Mouse (Mus musculus) embryonic facial prominence, embryonic 14.5 days (tissue): ENCODE results near the gene Gm21119. TPM values are rescaled to one million over a fixed set of nuclear protein-coding genes. Genes with fewer than 3 reads are reported as not detected.
A peak's percentile ranks its signal among the peaks of the same experiment; 100 is the strongest.
"Not testable (repeated sequence)": the region's sequence is repeated elsewhere in the genome, so short reads cannot be mapped to it uniquely, and the experiment has no call there.

Source experiments
- ATAC-seq: fragments of 200-750 bp; cut with Nextera tagmentation; 2 replicates; pipeline ENCODE4 v1.8.0; 2017; ENCODE audit warnings: low read depth, moderate number of reproducible peaks, moderate TSS enrichment
- DNase-seq: peaks from one replicate; pipeline ENCODE4 v3.0.0-alpha.2; 2015; ENCODE audit warnings: low spot score
- H3K27ac ChIP-seq: fragments of 300-500 bp; sonication (generic); replicated peaks from 2 replicates; pipeline ENCODE4 v1.5.1; 2014; ENCODE audit warnings: low read depth, mild to moderate bottlenecking, low read length, moderate library complexity
- H3K27me3 ChIP-seq: fragments of 300-500 bp; sonication (generic); replicated peaks from 2 replicates; pipeline ENCODE4 v1.6.1; 2014; ENCODE audit warnings: low read length; ENCODE audit not compliant: control insufficient read depth, insufficient read depth
- H3K36me3 ChIP-seq: fragments of 300-500 bp; sonication (generic); 2 replicates; pipeline ENCODE4 v1.6.1; 2014; ENCODE audit warnings: low read length, mixed read lengths; ENCODE audit not compliant: control insufficient read depth, insufficient read depth
- H3K4me1 ChIP-seq: fragments of 300-500 bp; sonication (generic); 2 replicates; pipeline ENCODE4 v1.6.1; 2014; ENCODE audit warnings: antibody characterized with exemption, low read length; ENCODE audit not compliant: control insufficient read depth, insufficient read depth
- H3K4me2 ChIP-seq: fragments of 300-500 bp; sonication (generic); 2 replicates; pipeline ENCODE4 v1.6.1; 2014; ENCODE audit warnings: low read depth, mild to moderate bottlenecking, low read length, moderate library complexity, mixed read lengths
- H3K4me3 ChIP-seq: fragments of 300-500 bp; sonication (generic); 2 replicates; pipeline ENCODE4 v1.5.1; 2014; ENCODE audit warnings: low read depth, mild to moderate bottlenecking, low read length
- H3K9ac ChIP-seq: fragments of 300-500 bp; sonication (generic); 2 replicates; pipeline ENCODE4 v1.6.1; 2014; ENCODE audit warnings: low read depth, mild to moderate bottlenecking, low read length, moderate library complexity, mixed read lengths
- H3K9me3 ChIP-seq: fragments of 300-500 bp; sonication (generic); 2 replicates; pipeline ENCODE4 v1.6.1; 2016; ENCODE audit warnings: low read length; ENCODE audit not compliant: control insufficient read depth
- WGBS: fragments of 180-500 bp; shearing (Covaris S2); extraction: QIAGEN DNeasy Blood & Tissue Kit; methylation state at CpG from one replicate; pipeline ENCODE4 v1.1.7; 2014; 5-methylcytosine and 5-hydroxymethylcytosine counted together
- polyA plus RNA-seq: library from polyadenylated mRNA; unstranded; fragments of >200 nt; fragmentation: Nextera tagmentation; extraction: Ambion mirVana; gene quantifications from 2 replicates; pipeline ENCODE4 v1.2.1, GENCODE M21; 2014

Gene Gm21119
- polyA plus RNA-seq, result not detected in 2 replicates

DNA sequence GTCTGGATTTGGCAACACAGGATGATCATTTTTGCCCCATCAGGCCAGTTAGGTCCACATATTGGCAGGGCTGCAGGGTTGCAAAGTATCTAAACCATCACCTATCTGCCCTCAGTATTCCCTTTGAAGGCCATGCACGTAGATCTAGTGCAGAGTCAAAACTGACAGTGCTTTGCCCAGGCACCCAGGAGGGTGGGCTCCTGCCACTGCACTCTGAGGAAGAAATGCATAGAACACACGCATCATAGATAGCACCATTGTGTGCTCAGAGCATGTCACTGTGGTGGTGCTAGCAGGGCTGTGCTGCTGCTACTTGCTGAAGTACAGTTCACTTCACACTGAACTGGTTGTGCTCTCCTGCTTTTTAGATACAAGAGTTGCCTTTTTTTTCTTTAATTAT is at the start of gene Gm21119:
Gene Gm21119, plus strand, starts transcription at position 301 of the 400 bp plus-strand sequence.
- H3K4me1 ChIP-seq, H3K4me2 ChIP-seq, H3K27me3 ChIP-seq, H3K36me3 ChIP-seq, H3K9ac ChIP-seq, H3K27ac ChIP-seq, ATAC-seq, H3K9me3 ChIP-seq, H3K4me3 ChIP-seq, DNase-seq: not testable (repeated sequence)
- no CpG with 5 or more reads among the region's 2 CpGs for WGBS

DNA sequence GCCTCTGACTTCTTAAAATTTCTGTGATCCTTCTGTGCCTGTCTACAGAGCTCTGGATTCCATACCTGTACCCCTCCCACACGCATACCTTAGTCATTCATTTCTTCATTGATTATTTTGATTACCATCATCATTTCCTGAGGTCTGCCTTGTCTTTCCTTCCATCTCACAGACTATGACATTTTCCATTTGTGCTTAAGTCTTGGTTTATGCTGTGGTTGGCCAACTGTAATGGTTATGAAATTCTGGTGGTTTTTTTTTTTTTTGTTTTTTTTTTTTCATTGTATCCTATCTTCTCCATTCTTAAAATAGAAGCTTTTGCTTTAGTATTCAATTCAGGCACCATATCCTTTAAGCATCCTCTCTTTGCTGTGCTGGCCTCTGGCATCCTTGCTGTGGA is 48.0 kb upstream of the Gm21119 start:
- H3K4me1 ChIP-seq, H3K9ac ChIP-seq, H3K9me3 ChIP-seq, DNase-seq, H3K4me2 ChIP-seq, ATAC-seq, H3K36me3 ChIP-seq, H3K4me3 ChIP-seq, H3K27ac ChIP-seq, H3K27me3 ChIP-seq: not testable (repeated sequence)
- no CpG with 5 or more reads among the region's 1 CpGs for WGBS

DNA sequence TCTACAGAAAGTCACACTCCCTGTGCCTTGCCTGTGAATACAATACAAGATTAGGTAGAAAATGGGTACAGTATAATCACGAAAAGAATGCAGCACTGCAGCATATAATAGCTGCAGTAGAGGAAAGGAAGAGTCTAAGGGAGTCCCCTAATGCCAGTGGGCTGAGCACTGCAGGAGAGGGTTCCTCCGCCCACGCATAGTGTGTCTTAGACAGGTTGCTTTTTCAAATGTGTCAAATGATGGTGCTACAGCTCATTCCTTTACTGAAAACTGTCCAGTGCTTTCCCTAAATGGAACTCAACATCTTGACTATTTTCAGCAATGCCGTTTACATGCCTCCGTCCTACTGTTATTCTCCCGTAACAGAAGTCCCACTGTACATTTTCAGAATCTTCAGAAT is 33.6 kb upstream of the Gm21119 start:
- H3K9ac ChIP-seq, H3K9me3 ChIP-seq, H3K27ac ChIP-seq, H3K36me3 ChIP-seq, H3K27me3 ChIP-seq, H3K4me2 ChIP-seq, DNase-seq, H3K4me1 ChIP-seq, H3K4me3 ChIP-seq, ATAC-seq: not testable (repeated sequence)
- WGBS, result 83% methylated on average over 3 of the region's 6 CpGs

DNA sequence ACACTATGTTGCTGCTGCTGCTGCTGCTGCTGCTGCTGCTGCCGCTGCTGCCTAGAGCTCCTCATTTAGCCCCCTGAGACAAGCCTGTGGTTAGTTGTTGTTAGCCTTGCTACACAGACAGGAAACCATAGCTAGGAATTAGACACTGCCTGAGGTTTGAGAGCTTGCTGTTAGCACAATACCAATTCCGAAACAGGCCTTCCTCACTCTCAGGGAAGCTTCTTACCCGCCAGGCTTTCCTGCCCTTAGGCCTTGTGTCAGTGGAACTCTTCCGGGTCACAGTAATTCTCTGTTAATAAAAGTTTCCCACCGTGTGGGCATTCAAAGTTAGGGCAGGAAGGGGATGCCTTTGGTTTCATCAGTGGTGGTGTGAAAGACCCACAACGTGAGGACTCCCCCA is 31.9 kb upstream of the Gm21119 start:
- 74% methylated on average over 4 of the region's 6 CpGs for WGBS
- H3K4me1 ChIP-seq, H3K27ac ChIP-seq, H3K9ac ChIP-seq, DNase-seq, H3K36me3 ChIP-seq, ATAC-seq, H3K4me2 ChIP-seq, H3K4me3 ChIP-seq, H3K27me3 ChIP-seq, H3K9me3 ChIP-seq: not testable (repeated sequence)

DNA sequence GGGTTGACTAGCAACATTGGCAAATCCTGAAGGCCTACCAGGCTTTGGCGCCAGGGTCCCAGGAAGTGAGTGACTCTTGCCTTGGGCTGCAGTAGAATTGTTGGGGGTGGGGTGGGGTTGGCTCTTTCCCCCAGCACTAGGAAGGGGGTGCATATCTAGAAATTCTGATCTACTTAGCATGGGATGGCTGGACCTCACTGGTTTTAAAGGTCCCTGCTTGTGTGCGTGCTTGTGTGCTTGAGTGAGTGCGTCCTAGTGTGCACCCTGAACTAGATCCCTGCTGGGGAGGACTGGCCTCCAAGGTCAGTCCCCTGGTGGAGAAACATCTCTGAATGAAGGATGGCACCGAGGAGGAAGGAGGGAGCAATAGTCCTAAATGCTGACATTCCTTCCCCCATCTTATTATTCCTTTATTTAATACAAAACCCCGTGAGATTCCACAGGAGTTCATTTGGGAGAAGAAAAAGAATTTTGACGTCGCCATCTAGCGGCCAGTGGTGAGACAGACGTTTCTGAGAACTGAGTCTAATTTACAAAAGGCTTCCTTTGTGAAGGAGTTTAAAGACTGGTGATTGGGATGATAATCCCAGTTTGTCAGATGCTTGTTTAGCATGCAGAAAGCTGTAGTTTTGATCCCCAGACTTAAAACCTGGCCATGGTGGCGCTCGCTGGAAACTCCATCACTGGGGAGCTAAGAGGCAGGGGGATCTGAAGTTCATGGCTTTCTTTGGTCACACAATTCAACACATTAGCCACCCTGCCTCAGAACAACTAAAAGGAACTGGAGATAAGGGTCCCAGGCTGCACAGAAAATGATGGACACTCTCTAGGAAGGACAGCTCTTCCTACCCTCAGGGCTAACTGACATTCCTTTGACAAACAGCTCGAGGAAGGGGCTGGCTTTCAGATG is 26.2 kb upstream of the Gm21119 start:
- H3K4me3 ChIP-seq, H3K9me3 ChIP-seq, H3K4me1 ChIP-seq, H3K27ac ChIP-seq, H3K9ac ChIP-seq, H3K36me3 ChIP-seq, H3K27me3 ChIP-seq, H3K4me2 ChIP-seq, ATAC-seq: not testable (repeated sequence)
- 33% methylated on average over 3 of the region's 12 CpGs for WGBS
- peak; percentile 0 for DNase-seq

DNA sequence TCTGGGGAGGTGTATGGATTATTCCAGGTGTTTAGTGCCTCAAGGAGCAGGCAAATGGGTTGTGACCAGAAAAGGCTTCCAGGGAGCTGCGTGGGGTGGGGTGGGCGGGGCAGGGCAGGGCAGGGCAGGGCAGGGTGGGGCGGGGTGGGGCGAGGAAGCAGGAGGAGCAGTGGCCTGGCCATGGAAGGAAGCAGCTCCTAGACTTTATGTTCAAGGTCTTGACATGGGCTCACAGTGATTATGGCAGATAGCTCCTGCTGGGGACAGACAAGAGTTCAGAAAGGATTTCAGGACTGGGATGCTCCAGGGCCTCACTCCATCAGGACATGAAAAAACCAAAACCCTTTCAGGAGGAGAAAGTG is 25.6 kb upstream of the Gm21119 start:
- 100% methylated on average over 1 of the region's 4 CpGs for WGBS
- not testable (repeated sequence) for H3K4me3 ChIP-seq, H3K27me3 ChIP-seq, H3K27ac ChIP-seq, ATAC-seq, H3K9me3 ChIP-seq, H3K36me3 ChIP-seq, DNase-seq, H3K4me2 ChIP-seq, H3K4me1 ChIP-seq, H3K9ac ChIP-seq

DNA sequence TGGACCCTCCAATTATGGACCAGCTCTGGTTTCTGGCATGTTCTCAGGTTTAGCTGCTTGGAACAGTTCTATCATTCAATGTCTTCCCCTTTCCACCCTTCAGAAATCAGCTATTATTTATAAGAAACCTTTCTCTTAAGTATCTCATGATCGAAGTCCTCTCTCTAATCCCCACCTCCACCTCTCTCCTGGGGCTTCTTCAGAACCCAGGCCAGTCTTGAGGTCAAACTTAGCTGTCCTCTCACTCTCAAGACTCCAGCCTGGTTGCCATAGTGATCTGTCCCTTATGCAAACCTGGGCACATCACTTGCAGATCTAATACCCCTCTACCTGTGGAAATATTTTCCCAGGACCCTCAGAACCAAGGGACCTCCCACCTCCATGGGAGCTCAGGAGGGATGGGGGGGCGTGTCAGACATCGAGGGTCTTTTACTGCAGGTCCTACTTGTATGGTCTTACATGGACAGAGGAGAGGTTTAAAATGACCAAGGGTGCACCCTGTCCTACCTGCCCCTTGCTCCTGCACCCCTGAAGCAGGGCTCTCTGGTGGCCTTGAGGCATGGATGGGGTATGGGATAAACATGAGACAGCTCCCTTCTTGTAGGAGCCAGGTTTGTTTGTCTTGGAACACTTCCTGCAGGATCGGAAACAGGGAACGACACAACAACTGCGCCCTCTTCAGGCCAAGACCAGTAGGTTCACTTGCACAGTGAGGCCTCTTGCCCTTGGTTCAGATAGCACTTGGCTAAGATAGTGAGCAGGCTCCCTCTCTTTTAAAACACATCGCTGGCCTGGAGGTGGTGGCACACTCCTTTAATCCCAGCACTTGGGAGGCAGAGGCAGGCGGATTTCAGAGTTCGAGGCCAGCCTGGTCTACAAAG is 24.4 kb upstream of the Gm21119 start:
- H3K4me3 ChIP-seq, H3K27me3 ChIP-seq, H3K9ac ChIP-seq, H3K4me1 ChIP-seq, H3K36me3 ChIP-seq, H3K4me2 ChIP-seq, H3K9me3 ChIP-seq, ATAC-seq, H3K27ac ChIP-seq: not testable (repeated sequence)
- peak; percentile 0 for DNase-seq
- 84% methylated on average over 3 of the region's 9 CpGs for WGBS

DNA sequence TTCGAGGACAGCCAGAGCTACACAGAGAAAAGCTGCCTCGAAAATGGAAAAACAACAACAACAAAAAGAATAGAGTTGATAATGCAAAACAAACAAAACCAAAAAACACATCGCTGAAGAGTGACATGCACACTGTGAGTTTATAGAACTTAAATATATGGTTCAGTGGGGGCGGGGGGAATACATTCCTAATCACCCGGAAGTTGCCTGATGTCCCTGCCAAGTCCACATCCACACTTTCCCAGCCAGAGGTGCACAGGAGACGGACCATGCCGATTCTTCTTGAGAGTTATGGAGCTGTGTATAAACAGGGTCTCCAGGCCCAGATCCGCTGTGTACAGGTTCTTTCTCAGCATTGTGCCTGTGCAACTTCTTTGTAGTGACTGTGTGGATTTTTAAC is 23.7 kb upstream of the Gm21119 start:
- not testable (repeated sequence) for H3K4me3 ChIP-seq, H3K9ac ChIP-seq, ATAC-seq, H3K36me3 ChIP-seq, DNase-seq, H3K4me1 ChIP-seq, H3K27me3 ChIP-seq, H3K9me3 ChIP-seq, H3K27ac ChIP-seq, H3K4me2 ChIP-seq
- 81% methylated on average over 4 of the region's 8 CpGs for WGBS
